Mouse (Mus musculus) monocyte, adult 5-6 weeks (primary cell): ENCODE measurements around the gene Gm49369. TPM values are rescaled to one million over a fixed set of nuclear protein-coding genes. Genes with fewer than 3 reads are reported as not detected.
"Not testable (repeated sequence)": the region's sequence is repeated elsewhere in the genome, so short reads cannot be mapped to it uniquely, and the experiment has no call there.

Source experiments
- ATAC-seq: fragments of 153-309, 156-312 bp; replicated peaks from 2 replicates; pipeline ENCODE4 v1.8.0; 2017; ENCODE audit warnings: mild to moderate bottlenecking; ENCODE audit not compliant: low TSS enrichment, insufficient number of reproducible peaks, severe bottlenecking, poor library complexity, low FRiP score
- total RNA-seq: library from RNA; stranded (forward); fragments of 200-1000, 200-491, 200-594 nt; gene quantifications from 3 replicates; pipeline ENCODE4 v1.2.3, GENCODE M21; 2017

The Gm49369 gene
- total RNA-seq, 1 experiment from 2014 or later, result 290 TPM

DNA sequence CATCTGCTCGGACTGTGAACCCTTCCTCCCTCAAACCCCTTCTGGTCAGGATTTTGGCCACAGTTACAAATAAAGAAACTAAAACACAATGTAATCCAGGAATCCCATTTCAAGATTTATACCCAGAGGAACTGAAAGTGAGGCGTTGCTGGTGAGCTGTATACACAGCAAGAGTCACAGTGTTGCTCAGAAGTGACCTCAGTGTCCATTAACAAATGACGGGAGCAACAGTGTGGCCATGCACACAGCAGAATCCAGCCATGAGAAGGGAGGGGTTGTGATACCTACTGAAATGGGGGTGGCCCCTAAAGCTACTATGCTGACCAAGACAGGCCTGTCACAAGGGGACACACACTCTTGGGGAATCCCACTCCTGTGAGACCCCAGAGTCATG lies 40.2 kb downstream of the Gm49369 start:
- ATAC-seq, result peak; percentile 70

DNA sequence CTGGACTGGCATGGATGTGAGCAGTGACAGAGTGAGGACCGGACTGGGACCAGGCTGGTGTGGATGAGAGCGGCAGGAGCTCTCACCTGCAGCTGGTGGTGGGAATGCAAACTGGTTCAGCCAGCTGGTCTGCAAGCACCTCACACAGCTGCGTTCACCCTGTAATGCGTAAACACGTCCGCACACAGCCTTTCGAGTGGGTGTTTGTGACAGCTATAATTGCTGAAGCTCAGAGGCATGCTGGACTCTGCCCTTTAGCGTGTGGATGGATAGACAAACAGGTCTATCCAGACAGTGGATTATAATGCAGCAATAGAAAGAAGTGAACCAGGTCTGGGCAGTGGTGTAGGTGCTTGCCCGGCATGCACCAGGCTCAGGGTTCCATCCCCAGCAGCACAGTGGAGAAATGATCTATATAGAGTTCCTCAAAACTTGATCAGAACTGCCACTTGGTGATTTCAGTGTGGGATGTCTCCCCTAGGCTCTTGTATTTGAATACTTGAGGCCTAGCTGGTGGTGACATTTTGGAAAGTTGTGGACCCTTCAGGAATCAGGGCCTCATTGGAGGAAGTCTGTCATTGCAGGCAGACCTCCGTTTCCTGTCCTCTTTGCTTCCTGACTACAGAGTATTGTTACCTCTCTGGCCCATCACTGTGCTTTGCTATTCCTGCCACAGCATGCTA lies 40.8 kb downstream of the Gm49369 start:
- no peak for ATAC-seq

DNA sequence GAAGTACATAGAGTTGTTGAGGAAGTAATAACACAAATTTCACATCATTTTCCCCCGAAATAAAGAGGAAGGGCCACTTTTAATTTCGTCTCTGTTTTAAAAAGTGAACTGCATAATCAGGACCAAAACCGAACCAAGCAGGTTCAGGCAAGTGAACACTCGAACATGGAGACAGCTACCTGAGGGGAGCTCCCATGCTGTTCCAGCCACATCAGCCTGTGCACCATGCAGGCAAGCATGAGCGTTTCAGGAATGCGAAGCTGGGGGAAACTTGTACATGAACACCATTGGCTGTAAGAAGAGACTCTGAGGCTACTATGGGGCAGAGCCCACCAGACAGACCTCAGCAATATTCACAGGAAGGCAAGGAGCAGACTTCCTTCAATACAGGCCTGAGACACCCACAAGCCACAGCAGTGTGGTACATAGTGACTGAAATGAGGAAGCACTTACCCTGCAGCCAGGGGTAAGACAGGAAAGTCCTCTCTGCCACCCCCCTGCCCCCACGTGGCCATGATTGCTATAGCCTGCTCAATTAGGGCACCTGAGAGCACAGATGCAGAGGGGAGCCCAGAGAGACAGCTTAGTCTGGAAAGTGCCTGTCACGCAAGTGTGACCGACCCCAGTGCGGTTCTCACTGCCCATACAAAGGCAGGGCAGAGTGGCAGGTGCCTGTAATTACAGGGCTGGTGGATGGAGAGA lies 42.0 kb downstream of the Gm49369 start:
- peak; percentile 88 for ATAC-seq

DNA sequence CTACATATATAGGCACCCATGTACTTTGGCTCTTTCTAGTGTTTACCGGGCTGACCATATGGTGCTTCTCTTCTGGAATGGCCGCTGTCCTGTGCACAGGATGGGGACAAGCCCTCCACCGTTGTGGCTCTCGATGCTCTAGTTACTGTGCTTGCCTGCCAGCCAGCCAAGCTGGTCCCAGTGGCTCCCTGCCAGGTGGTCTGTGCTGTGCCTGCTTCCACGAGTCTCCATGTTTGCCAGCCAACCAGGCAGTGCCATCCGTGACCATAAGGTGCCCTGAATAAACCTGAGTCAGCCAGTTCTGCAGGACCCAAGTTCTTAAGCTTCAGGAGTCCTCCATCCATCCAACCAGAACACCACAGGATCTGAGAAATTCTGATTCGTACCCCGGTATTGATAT lies 47.3 kb downstream of the Gm49369 start:
- no peak for ATAC-seq

DNA sequence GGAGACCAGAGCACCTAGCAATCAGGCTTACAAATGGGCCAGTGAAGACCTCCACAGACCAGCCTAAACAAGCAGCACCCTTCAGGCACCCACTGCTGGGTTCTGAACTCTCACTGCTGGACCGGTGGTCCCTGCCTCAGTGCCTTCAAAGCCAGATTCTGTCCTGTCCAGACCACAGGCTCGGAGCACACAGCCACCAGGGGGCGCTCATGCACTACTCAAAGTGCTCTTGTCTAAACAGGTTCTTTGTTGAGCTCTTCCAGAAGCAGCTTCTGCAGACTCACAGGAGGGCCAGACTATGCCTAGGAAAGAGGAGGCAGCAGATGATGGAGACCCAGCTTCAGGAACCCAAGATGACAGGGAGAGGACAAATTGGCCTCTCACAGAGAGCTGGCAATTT lies 48.2 kb downstream of the Gm49369 start:
- peak; percentile 65; the same call in 1 of the 2 replicates for ATAC-seq

DNA sequence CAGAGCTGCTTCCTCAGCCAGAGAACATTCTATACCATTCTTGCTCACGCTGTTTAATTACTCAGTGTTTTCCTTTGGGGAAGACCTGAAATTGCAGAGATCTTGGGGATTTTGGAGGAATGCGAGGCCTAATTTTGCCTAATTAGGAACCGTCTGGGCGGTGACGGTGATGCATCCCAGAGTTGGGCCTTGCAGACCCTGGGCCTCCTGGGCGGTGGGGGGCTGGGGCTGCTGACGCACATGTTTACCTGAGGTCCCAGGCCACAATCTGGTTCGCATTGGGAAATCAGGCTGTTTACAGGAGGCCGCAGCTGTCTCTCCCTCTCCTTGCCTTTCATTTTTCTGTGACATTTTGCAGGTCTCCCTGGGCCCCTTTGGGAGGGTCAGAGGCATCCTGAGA lies 49.7 kb downstream of the Gm49369 start:
- not testable (repeated sequence) for ATAC-seq

DNA sequence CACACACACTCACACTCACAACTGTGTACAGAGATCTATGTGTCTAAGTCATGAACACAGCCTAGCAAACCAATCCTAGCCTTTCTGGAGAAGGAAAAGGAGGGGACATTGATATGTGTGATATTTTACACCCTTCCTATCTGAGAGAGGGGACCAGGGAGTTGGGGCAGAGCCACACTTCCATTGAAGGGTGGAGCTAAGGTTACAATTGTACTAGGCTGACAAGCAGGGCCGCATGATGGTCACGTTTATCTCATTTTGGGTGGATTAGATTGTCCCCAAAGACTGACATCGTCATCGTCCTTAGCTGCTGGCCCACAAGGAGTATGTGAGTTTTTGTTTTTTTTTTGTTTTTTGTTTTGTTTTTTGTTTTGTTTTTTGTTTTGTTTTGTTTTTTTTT lies 51.2 kb downstream of the Gm49369 start:
- no peak for ATAC-seq

DNA sequence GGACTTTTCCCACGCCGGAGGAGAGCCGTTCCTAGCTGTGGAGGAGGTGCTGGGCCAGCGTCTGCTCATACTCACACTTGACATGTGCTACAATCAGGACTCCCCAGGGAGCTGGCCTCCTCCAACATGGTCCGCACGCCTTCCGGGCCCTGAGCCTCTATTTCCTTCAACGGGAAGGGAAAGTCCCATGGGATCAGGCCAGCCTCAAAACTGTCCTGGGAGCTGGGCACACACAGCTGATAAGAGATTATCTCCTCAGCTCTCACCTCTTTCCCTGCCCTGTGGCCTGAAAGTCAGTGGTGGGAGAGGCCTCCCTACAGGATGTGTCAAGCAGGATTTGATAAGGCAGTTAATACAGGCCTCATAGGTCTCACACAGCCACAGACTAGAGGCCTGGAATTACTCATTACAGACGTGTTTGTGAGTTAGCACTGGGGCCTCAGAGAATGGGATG lies 52.2 kb downstream of the Gm49369 start:
- no peak for ATAC-seq

DNA sequence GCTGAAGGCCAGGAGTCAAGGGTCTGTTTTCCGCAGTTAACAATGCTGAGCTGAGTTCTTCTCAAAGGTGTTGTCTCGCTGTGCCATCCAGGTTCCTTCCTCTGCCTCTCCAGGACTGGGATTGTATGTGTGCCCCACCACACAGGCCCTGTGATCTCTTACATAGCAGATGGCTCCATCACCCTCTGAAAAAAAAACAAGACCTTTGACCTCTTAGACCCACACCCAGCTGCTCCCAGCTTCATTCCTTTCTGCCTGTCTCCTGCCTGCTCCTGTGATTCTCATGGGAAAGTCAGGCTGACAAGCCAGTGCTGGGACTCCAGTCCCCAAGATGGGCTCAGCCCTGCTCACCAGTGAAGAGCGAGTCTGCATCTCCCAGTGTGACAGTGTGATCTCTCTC lies 54.0 kb downstream of the Gm49369 start:
- ATAC-seq, result no peak

DNA sequence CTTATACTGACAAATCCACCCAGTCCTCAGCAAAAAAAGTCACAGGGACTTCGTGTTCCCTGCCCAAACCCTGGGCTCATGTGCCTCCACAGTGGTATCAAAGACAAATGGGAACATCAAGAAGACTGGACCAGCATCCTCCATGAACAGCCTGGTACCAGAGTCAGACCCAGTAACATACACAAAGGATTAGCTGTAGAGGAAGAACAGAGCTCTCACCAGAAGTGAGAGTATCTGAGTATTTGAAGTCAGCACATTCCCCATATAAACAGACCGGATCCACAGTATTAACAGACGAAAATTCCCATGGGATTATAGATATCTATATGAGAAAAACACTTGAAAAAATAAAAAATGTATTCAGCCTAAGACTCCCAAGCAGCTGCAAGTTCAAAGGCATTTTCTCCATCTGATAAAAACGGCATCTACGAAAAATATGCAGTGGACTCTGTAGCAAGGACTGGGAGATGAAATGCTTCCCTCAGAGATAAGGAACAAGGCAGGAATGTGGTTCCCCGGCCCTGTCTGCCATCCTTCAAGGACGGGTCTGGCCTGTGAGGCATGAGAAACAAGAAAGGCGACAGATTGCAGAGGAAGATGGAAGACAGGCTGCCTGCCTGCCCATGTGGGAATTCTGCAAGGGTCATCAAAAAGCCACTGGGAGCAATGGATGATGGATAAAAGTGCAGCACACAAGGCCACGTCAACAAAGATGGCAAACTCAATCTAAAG lies 55.6 kb downstream of the Gm49369 start:
- no peak for ATAC-seq

DNA sequence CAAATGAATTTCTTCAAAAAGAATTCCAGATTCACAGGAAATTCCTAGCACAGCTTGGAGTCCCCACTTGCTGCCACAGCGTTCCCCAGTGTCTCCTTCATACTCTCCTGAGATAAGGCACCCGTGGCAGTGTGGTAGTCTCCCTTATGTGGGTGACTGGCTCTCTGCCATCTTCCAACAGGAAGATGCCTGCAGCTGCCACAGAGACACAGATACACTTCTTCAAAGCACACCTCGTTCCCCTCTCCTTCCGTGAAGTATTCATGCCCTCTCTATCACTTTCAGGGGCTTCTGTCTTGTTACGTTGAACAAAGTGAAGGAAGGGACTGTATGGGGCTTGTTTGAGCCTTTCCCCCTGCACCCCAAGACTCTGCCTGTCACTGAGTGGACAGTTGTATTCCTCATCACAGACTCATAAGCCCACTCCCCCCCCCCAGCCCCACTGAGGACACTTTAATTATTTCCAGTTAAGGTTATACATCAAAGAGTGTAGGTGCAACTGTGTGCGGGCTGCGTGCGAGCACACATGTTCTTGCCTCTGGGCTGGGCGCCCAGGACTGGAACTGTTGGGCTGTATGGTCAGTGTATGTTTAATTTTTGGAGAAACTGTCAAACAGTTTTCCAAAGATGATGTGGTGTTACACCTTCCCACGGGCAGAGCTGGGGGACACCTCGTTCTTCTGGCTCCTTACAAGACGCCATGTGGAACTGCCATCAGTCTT lies 58.9 kb downstream of the Gm49369 start:
- no peak for ATAC-seq

DNA sequence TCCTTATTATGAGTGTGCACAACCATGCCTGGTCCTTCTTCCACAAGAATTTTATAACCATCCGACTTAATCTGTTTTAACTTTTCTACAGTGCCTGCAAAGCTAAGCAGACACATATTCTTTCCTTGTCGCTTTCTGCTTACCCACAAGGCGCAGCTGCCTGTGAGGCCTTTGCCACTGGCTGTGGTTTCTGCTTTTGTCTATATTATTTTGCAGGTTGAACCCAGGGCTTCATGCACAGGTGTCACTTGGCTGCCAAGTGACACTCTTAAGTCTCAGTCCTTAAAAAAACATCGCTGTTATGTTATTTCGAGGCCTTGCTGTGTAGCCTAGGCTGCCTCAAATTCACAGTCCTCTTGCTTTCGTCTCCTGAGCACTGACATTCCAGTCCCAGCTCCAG lies 59.8 kb downstream of the Gm49369 start:
- ATAC-seq, result no peak

DNA sequence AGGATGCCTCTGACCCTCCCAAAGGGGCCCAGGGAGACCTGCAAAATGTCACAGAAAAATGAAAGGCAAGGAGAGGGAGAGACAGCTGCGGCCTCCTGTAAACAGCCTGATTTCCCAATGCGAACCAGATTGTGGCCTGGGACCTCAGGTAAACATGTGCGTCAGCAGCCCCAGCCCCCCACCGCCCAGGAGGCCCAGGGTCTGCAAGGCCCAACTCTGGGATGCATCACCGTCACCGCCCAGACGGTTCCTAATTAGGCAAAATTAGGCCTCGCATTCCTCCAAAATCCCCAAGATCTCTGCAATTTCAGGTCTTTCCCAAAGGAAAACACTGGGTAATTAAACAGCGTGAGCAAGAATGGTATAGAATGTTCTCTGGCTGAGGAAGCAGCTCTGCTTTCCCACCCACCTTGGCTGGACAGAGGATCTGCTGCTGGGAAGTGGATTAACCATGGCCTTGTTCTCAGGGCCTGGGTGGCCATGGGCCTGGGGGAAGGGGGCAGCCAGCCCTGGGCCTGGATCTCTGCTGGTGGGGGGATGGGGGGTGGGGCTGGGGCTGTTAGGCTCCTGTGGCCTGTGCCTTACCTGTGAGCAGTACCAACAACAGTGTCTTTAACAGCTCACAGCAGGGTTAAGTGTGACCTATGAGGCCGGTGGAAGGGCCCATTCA lies 60.7 kb downstream of the Gm49369 start:
- not testable (repeated sequence) for ATAC-seq

Other genes with a start within 250 kb of the Gm49369 start
- gene Gm39115, start 246.6 kb downstream of the Gm49369 start, total RNA-seq, result not detected in 3 replicates
- gene Gm45337, start 238.1 kb downstream of the Gm49369 start, total RNA-seq, result not detected in 3 replicates
- not detected in 3 replicates for gene Gm29735, start 225.6 kb downstream of the Gm49369 start, total RNA-seq
- not detected in 3 replicates for gene Gm4553, start 216.9 kb downstream of the Gm49369 start, total RNA-seq
- gene Krtap5-2, start 206.7 kb downstream of the Gm49369 start, total RNA-seq, result not detected in 3 replicates
- not detected in 3 replicates for gene Gm10153, start 192.3 kb downstream of the Gm49369 start, total RNA-seq
- not detected in 3 replicates for gene Krtap5-3, start 181.3 kb downstream of the Gm49369 start, total RNA-seq
- not detected in 3 replicates for gene Gm7579, start 170.8 kb downstream of the Gm49369 start, total RNA-seq
- not detected in 3 replicates for gene Krtap5-5, start 152.7 kb downstream of the Gm49369 start, total RNA-seq
- not detected in 3 replicates for gene Gm40460, start 141.6 kb downstream of the Gm49369 start, total RNA-seq
- gene Gm2431, start 124.3 kb downstream of the Gm49369 start, total RNA-seq, result not detected in 3 replicates
- gene Gm4559, start 108.3 kb downstream of the Gm49369 start, total RNA-seq, result not detected in 3 replicates
- gene Krtap5-1, start 85.5 kb downstream of the Gm49369 start, total RNA-seq, result not detected in 3 replicates
- gene Krtap5-4, start 79.1 kb downstream of the Gm49369 start, total RNA-seq, result not detected in 3 replicates
- 10.2 to 46.5 TPM (median 13.9 TPM) in 3 replicates for gene Ifitm10, start 8.9 kb downstream of the Gm49369 start, total RNA-seq
- 304 to 518 TPM (median 326 TPM) in 3 replicates for gene Ctsd, start 5.4 kb upstream of the Gm49369 start, total RNA-seq
- gene Syt8, start 52.2 kb upstream of the Gm49369 start, total RNA-seq, result not detected in 3 replicates
- gene Tnni2, start 59.1 kb upstream of the Gm49369 start, total RNA-seq, result 7.5 to 20.6 TPM (median 11.3 TPM) in 3 replicates
- gene Lsp1, start 78.1 kb upstream of the Gm49369 start, total RNA-seq, result 1,011 to 1,374 TPM (median 1,247 TPM) in 3 replicates
- gene Tnnt3, start 116.2 kb upstream of the Gm49369 start, total RNA-seq, result 13.6 to 16.7 TPM (median 15.5 TPM) in 3 replicates
- 9.7 to 34.1 TPM (median 22.6 TPM) in 3 replicates for gene Mrpl23, start 150.0 kb upstream of the Gm49369 start, total RNA-seq